Mouse (Mus musculus) hindbrain, embryonic 13.5 days (tissue): ENCODE results near the gene Snu13. TPM values are rescaled to one million over a fixed set of nuclear protein-coding genes. Genes with fewer than 3 reads are reported as not detected.

Experiments used
- ATAC-seq: fragments of 200-750 bp; cut with Nextera tagmentation; 2 replicates; pipeline ENCODE4 v1.8.0; 2017; ENCODE audit warnings: moderate TSS enrichment; ENCODE audit not compliant: low FRiP score
- H3K27ac ChIP-seq: fragments of 300-500 bp; sonication (generic); 2 replicates; pipeline ENCODE4 v1.5.1; 2015; ENCODE audit warnings: inconsistent platforms, mild to moderate bottlenecking, moderate library complexity
- H3K27me3 ChIP-seq: fragments of 300-500 bp; sonication (generic); 2 replicates; pipeline ENCODE4 v1.6.1; 2015; ENCODE audit warnings: mild to moderate bottlenecking, inconsistent platforms
- H3K36me3 ChIP-seq: fragments of 300-500 bp; sonication (generic); 2 replicates; pipeline ENCODE4 v1.6.1; 2015; ENCODE audit warnings: mild to moderate bottlenecking, inconsistent platforms
- H3K4me1 ChIP-seq: fragments of 300-500 bp; sonication (generic); replicated peaks from 2 replicates; pipeline ENCODE4 v1.6.1; 2015; ENCODE audit warnings: inconsistent platforms
- H3K4me2 ChIP-seq: fragments of 300-500 bp; sonication (generic); 2 replicates; pipeline ENCODE4 v1.6.1; 2015; ENCODE audit warnings: inconsistent platforms, mild to moderate bottlenecking, moderate library complexity
- H3K4me3 ChIP-seq: fragments of 300-500 bp; sonication (generic); 2 replicates; pipeline ENCODE4 v1.5.1; 2015; ENCODE audit warnings: mild to moderate bottlenecking, inconsistent platforms
- H3K9ac ChIP-seq: fragments of 300-500 bp; sonication (generic); 2 replicates; pipeline ENCODE4 v1.6.1; 2015; ENCODE audit warnings: mild to moderate bottlenecking, inconsistent platforms
- H3K9me3 ChIP-seq: fragments of 300-500 bp; sonication (generic); 2 replicates; pipeline ENCODE4 v1.6.1; 2016; ENCODE audit warnings: inconsistent platforms
- WGBS: fragments of 180-500 bp; shearing (Covaris S2); methylation state at CpG from one replicate; pipeline ENCODE4 v1.1.7; 2015; 5-methylcytosine and 5-hydroxymethylcytosine counted together
- polyA plus RNA-seq: library from polyadenylated mRNA; unstranded; fragments of >200 nt; fragmentation: Nextera tagmentation; extraction: Ambion mirVana; gene quantifications from 2 replicates; pipeline ENCODE4 v1.2.1, GENCODE M21; 2015

Gene Snu13
- 225 and 241 TPM in 2 replicates for polyA plus RNA-seq

DNA sequence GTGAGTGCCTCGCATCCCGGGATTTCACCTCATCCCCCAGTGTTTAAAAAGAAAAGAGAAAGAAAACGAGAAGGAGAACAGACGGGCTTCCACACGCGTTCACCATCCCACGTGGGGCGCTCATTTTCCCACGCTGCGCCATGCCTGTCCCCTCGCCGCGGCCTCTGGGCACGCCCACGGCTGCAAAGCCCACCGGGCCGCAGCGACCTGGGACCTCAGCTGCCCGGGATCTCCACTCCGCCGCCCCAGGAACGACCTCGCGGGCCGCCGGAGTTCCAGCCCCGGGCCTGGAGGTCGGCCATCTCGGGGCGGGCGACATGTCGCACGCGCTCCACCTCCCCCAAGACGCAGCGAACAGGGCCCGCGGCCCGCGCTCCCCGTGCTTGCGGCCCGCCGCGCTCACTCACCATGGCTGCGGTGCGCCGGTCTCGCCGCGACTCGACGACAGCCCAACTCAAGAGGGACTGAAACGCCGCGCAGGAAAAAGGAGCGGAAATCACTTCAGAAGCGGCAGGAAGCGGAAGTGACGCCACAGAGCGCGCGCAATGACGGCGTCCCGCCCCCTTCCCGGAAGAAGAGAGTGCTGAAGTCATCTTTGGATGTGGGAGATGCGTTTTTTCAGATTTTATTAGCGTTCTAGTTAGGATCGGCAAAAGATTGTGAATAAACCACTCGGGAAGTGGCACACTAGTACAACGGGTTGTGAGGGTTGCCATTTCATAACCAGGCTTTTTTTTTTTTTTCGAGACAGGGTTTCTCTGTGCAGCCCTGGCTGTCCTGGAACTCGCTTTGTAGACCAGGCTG is at the start of gene Snu13:
TSS of gene Snu13 (minus strand) at position 519 of the 804 bp plus-strand sequence.
- WGBS: under 1% methylated on average over 72 of the region's 74 CpGs
- Histone ChIP-seq H3K4me3 (peak within 1 kb of the TSS; percentile 99), H3K4me1 (peaks cover 28% of the 10 kb centered on the region), H3K36me3 (peaks cover 13% of the 10 kb centered on the region), H3K4me2 (peak within 1 kb of the TSS; percentile 99), H3K9me3 (no peaks in the 10 kb centered on the region), H3K27ac (peak within 1 kb of the TSS; percentile 89), H3K27me3 (peaks cover 11% of the 10 kb centered on the region; the same call in 1 of the 2 replicates), H3K9ac (peak within 1 kb of the TSS; percentile 97)
- ATAC-seq: peak; percentile 91

GRCm38 (mm10) chr15:82091061-82091460 is 43.7 kb upstream of the Snu13 start:
- no peak overlapping the region for H3K9ac ChIP-seq
- H3K27ac ChIP-seq: no peak overlapping the region
- no peak overlapping the region for H3K4me2 ChIP-seq
- peaks cover 4% of the 10 kb centered on the region; the same call in 1 of the 2 replicates for H3K27me3 ChIP-seq
- H3K9me3 ChIP-seq: no peaks in the 10 kb centered on the region
- 84% methylated on average over 7 of the region's 7 CpGs for WGBS
- no peak overlapping the region for H3K4me3 ChIP-seq
- no peak for ATAC-seq
- no peaks in the 10 kb centered on the region for H3K36me3 ChIP-seq
- H3K4me1 ChIP-seq: 0 out of 2 replicates have a peak, but pooled peaks cover 2% of the 10 kb centered on the region

DNA sequence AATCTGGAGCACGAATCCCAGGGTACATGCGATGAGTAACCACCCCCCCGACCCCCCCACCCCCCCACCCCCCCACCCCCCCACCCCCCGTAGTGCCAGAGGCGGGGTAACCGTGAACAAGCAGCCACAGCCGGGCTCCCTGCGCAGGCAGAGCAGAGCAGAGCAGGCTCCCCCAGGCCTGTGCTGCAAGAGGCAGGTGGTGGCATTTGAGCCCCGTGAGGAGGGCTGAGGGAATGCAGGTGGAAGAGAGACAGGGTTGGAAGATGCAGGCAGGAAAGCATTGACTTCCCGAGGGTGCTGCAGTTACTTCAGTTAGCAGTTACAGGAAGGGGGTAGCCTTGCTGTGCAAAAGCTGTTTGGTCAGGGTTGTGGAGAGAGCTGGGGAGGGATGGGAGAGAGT is 39.9 kb upstream of the Snu13 start:
- H3K36me3 ChIP-seq: no peaks in the 10 kb centered on the region
- H3K4me1 ChIP-seq: 0 out of 2 replicates have a peak, but pooled peaks cover 2% of the 10 kb centered on the region
- no peak for ATAC-seq
- H3K27ac ChIP-seq: no peak overlapping the region
- no peak overlapping the region for H3K4me2 ChIP-seq
- no peaks in the 10 kb centered on the region for H3K9me3 ChIP-seq
- no peak overlapping the region for H3K9ac ChIP-seq
- no peak overlapping the region for H3K4me3 ChIP-seq
- WGBS: 9% methylated on average over 10 of the region's 10 CpGs
- peaks cover 7% of the 10 kb centered on the region; the same call in 1 of the 2 replicates for H3K27me3 ChIP-seq

GRCm38 (mm10) chr15:82086131-82086530 is 38.7 kb upstream of the Snu13 start:
- no peaks in the 10 kb centered on the region for H3K9me3 ChIP-seq
- H3K4me3 ChIP-seq: no peak overlapping the region
- WGBS: 81% methylated on average over 12 of the region's 12 CpGs
- peaks cover 7% of the 10 kb centered on the region; the same call in 1 of the 2 replicates for H3K27me3 ChIP-seq
- 0 out of 2 replicates have a peak, but pooled peaks cover 2% of the 10 kb centered on the region for H3K4me1 ChIP-seq
- H3K4me2 ChIP-seq: no peak overlapping the region
- H3K36me3 ChIP-seq: no peaks in the 10 kb centered on the region
- no peak overlapping the region for H3K9ac ChIP-seq
- no peak overlapping the region for H3K27ac ChIP-seq
- no peak for ATAC-seq

- 84% methylated on average over 9 of the region's 9 CpGs for WGBS
- Histone ChIP-seq H3K27ac (no peak overlapping the region), H3K36me3 (no peaks in the 10 kb centered on the region), H3K27me3 (peaks cover 7% of the 10 kb centered on the region; the same call in 1 of the 2 replicates), H3K9me3 (no peaks in the 10 kb centered on the region), H3K4me1 (0 out of 2 replicates have a peak, but pooled peaks cover 2% of the 10 kb centered on the region), H3K4me2 (no peak overlapping the region), H3K4me3 (no peak overlapping the region), H3K9ac (no peak overlapping the region)
- no peak for ATAC-seq
Measured at GRCm38 (mm10) chr15:82085606-82086005, 38.2 kb upstream of the Snu13 start.

DNA sequence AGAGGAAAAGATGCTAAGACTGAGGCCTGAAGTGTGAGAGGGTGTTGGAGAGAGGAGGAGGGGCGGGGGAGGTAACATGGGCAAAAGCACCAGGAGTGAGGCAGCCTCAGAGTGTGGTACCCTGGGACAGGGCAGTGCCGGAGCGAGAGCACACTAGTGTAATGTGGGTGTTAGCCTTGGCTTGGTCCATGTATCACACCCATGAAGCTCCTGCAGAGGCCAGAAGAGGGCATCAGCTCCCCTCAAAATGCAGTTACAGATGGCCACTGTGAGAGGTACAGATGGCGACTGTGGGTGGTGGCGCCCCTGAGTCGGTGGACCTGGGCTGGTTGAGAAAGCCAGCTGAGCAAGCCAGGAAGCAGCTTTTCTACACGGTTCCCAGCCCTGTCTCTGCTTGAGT is 33.8 kb upstream of the Snu13 start:
- Histone ChIP-seq H3K36me3 (no peaks in the 10 kb centered on the region), H3K4me1 (no peaks in the 10 kb centered on the region), H3K27me3 (peaks cover 3% of the 10 kb centered on the region; the same call in 1 of the 2 replicates), H3K4me3 (no peak overlapping the region), H3K27ac (no peak overlapping the region), H3K4me2 (no peak overlapping the region), H3K9ac (no peak overlapping the region), H3K9me3 (no peaks in the 10 kb centered on the region)
- 37% methylated on average over 7 of the region's 7 CpGs for WGBS
- ATAC-seq: no peak

GRCm38 (mm10) chr15:82079883-82080282 is 32.5 kb upstream of the Snu13 start:
- H3K4me1 ChIP-seq: no peaks in the 10 kb centered on the region
- H3K9me3 ChIP-seq: no peaks in the 10 kb centered on the region
- no peak overlapping the region for H3K9ac ChIP-seq
- no peak overlapping the region for H3K4me2 ChIP-seq
- H3K27ac ChIP-seq: no peak overlapping the region
- H3K36me3 ChIP-seq: no peaks in the 10 kb centered on the region
- H3K27me3 ChIP-seq: no peaks in the 10 kb centered on the region
- no peak for ATAC-seq
- WGBS: 70% methylated on average over 10 of the region's 10 CpGs
- no peak overlapping the region for H3K4me3 ChIP-seq

GRCm38 (mm10) chr15:82073490-82073889 is 26.1 kb upstream of the Snu13 start:
- peaks cover 40% of the 10 kb centered on the region for H3K27me3 ChIP-seq
- no peak overlapping the region for H3K4me3 ChIP-seq
- H3K36me3 ChIP-seq: no peaks in the 10 kb centered on the region
- no peak overlapping the region for H3K4me2 ChIP-seq
- no peak for ATAC-seq
- WGBS: 93% methylated on average over 7 of the region's 7 CpGs
- H3K9ac ChIP-seq: no peak overlapping the region
- H3K27ac ChIP-seq: no peak overlapping the region
- H3K9me3 ChIP-seq: no peaks in the 10 kb centered on the region
- H3K4me1 ChIP-seq: peaks cover 6% of the 10 kb centered on the region; the same call in 1 of the 2 replicates

- Histone ChIP-seq H3K4me1 (peaks cover 6% of the 10 kb centered on the region; the same call in 1 of the 2 replicates), H3K36me3 (no peaks in the 10 kb centered on the region), H3K27me3 (peaks cover 50% of the 10 kb centered on the region), H3K4me2 (no peak overlapping the region), H3K9me3 (no peaks in the 10 kb centered on the region), H3K9ac (no peak overlapping the region), H3K4me3 (no peak overlapping the region), H3K27ac (no peak overlapping the region)
- WGBS: 91% methylated on average over 26 of the region's 26 CpGs
- no peak for ATAC-seq
Measured at GRCm38 (mm10) chr15:82071816-82072469, 24.5 kb upstream of the Snu13 start.

- Histone ChIP-seq H3K36me3 (no peaks in the 10 kb centered on the region), H3K27me3 (peaks cover 60% of the 10 kb centered on the region), H3K4me2 (peak within 1 kb of the TSS; percentile 47), H3K27ac (no peak within 1 kb of the TSS), H3K9me3 (no peaks in the 10 kb centered on the region), H3K9ac (peak within 1 kb of the TSS; percentile 24; the same call in 1 of the 2 replicates), H3K4me1 (peaks cover 6% of the 10 kb centered on the region; the same call in 1 of the 2 replicates), H3K4me3 (peak within 1 kb of the TSS; percentile 27)
- WGBS: 21% methylated on average over 40 of the region's 40 CpGs
- no peak for ATAC-seq
Measured at GRCm38 (mm10) chr15:82069898-82070297, 22.5 kb upstream of the Snu13 start, which contains the start of gene Mei1. Gene Mei1, plus strand, starts transcription at chr15:82069996.

- peaks cover 6% of the 10 kb centered on the region; the same call in 1 of the 2 replicates for H3K4me1 ChIP-seq
- peaks cover 69% of the 10 kb centered on the region for H3K27me3 ChIP-seq
- no peaks in the 10 kb centered on the region for H3K9me3 ChIP-seq
- no peak overlapping the region for H3K4me2 ChIP-seq
- 0 out of 2 replicates have a peak overlapping the region, but pooled peaks have one; percentile 29 for H3K9ac ChIP-seq
- no peaks in the 10 kb centered on the region for H3K36me3 ChIP-seq
- no peak overlapping the region for H3K4me3 ChIP-seq
- no peak for ATAC-seq
- 16% methylated on average over 7 of the region's 7 CpGs for WGBS
- no peak overlapping the region for H3K27ac ChIP-seq
Measured at GRCm38 (mm10) chr15:82065511-82065910, 18.1 kb upstream of the Snu13 start.

- WGBS: 75% methylated on average over 14 of the region's 14 CpGs
- H3K4me1 ChIP-seq: no peaks in the 10 kb centered on the region
- H3K36me3 ChIP-seq: no peaks in the 10 kb centered on the region
- no peak overlapping the region for H3K4me3 ChIP-seq
- H3K4me2 ChIP-seq: no peak overlapping the region
- peaks cover 59% of the 10 kb centered on the region for H3K27me3 ChIP-seq
- H3K9ac ChIP-seq: 0 out of 2 replicates have a peak overlapping the region, but pooled peaks have one; percentile 39
- H3K9me3 ChIP-seq: no peaks in the 10 kb centered on the region
- no peak for ATAC-seq
- H3K27ac ChIP-seq: no peak overlapping the region
Measured at GRCm38 (mm10) chr15:82063909-82064308, 16.5 kb upstream of the Snu13 start.
